Mouse (Mus musculus) lung, postnatal 14 days (tissue): ENCODE data around the gene Tfam.

ENCODE experiments used
- DNase-seq: peaks from one replicate; pipeline ENCODE4 v3.0.0; 2021

The Tfam gene

DNA sequence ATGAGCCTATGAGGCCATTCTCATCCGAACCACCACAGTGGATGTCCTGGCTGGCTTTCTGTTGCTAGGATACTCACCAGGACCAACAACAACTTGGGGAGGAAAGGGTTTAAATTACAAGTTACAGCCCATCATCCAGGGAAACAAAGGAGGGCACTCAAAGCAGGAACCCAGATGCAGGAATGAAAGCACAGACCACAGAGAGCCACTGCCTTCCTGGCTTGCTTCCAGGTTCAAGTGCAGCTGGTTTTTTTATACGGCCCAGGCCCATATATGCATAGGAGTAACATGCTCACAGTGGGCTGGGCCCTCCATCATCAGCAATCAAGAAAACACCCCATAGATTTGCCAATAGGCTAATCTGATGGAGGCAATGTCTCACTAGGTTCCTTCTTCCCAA is 15.4 kb downstream of the Tfam start:
- DNase-seq, result no peak

DNA sequence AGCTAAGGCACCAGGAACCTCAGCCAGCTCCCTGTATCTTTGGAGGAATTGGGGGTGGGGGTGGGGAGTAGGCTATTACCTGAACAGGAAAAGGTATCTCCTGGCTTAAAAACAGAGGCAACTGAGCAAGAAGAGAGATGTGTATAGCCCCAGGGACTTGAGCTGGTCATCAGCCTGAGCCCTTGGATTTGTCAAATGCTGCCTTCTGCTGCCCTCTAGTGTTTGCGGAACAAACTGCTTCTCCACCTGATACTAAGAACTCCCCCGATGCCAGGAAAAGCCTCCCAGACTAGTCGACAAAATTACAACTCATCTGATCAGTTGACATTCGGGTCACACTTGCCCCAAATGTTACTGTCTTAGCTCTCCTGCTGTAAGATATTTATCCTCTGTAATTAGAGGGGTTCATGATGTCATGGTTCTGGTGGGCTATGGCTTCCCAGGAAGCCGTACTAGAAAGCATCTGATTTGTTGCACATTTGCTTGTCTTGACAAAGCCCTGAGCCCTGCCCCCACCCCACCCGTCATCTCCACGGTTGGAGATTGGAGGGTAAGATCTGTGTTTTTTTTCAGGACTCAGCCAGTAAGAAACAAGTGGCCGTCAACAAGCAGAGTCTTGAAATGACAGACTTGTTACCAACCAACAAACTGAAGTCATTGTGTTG is 19.7 kb downstream of the Tfam start:
- DNase-seq, result peak; percentile 85

DNA sequence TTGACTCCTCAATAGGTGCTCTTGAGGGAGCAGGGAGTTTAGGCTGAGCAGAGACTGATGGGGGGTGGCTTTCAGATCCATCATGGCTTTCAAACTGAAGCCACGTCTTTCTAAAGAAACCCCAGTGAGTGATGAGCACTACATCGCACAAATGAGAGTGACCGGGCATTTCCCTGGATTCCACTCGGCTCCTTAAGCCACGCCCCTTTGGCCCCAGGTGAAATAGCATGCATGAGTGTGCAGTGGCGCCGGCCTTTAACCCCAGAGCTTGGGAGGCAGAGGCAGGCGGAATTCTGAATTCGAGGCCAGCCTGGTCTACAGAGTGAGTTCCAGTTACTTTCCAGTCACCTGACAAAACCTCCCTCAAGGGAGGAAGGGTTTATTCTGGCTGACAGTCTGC is 22.1 kb downstream of the Tfam start:
- DNase-seq, result no peak

DNA sequence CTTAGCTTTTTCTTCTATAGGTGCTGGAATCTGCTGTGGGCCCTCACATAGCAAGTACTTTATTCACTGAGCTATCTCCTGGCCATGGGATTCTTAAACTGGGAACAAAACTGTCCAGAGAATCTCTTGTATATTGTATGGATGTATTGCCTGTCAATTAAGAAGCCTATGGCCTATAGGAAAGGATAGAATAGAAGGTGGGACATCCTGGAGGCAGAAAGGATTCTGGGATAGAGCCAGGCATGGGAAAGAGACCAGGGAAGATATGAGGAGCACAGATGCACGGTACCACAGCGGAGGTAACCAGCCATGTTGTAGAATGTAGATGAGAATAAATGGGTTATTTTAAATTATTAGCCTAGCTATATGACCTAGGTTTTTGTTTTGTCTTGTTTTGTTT is 36.6 kb downstream of the Tfam start:
- DNase-seq, result no peak

DNA sequence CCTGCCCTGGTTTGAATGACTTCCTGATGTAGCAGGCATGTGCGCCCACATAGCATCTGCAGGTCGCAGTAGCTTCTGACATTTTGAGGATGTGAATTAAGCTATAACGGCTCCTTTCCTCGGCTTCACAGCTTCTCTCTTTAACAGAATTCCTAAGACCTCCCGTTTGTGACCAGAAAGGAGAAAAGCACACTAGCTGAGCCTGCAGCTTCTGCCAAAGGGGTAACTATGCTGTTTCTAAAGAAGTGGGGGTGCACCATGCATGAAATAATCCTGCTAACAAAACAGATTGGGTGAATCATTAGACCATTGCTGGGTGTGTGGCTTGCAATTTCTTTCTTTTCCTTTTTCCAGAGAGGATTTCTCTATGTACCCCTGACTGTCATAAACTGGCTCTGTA is 37.1 kb downstream of the Tfam start:
- no peak for DNase-seq

DNA sequence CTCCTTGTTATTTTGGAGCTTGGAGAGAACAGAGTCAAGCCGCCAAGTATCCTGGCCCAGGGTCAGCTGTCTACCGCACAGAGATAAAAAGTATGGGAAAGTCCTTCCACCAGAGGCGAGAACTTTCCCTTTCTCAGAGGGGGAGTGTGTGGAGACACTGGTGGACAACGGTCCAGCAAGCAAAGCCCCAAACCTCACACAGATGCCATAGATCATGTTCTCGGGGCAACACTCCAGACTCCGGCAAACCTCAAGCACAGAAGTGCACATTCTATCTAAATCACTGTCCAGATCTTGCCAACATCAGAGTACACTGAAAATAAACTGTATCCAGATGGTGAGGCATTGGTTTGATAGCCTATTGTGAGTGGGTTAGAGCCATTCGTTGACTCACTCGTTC is 39.4 kb downstream of the Tfam start:
- peak; percentile 20 for DNase-seq

DNA sequence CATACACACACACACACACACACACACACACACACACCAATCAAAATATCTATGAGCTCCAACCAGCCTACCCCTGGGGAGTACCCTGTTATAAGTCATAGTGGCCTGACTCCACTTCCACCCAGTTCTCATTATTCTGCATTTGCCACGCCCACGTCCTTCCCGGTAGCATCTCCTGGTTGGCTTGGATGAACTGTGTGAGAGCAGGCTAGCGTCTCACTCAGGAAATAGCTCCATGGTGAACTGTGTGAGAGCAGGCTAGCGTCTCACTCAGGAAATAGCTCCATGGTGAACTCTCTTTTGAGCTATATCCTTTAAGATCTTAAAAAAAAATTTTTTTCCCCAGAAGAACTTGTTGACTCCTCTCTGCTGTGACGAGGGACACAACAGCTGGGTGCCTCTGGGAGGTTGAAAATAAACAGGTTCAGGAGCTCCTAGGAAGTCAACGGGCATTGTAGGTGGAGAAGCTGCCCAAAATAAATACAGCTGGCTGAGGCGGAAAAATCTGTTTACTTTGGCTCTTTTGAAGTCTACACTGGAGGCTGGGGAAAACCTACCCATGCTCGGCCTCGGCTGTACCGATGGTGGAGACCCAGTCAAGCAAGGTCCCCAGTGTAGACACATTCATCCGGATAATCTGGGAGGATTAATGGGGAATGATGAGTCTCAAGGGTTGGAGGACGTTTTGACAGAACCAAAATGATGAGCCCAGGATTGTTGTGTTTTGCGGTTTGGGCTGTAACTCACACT is 40.9 kb downstream of the Tfam start:
- no peak for DNase-seq

DNA sequence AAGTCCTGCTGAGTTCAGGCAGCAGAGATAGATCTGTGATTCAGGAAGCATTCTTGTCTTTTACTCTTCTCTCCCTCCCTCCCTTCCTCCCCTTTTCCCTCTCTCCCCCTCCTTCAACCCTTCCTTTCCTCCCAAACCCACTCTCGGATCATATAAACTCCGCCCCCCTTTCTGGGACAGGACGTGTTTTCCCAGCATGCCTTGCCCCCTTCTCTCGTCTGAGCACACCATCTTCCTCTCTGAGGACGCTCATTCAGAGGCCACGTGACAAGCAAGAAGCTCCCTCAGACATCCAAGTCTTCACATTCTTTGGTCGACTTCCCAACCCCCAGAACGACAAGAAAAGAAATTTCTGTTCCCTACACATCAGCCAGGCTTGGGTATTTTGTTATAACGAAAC is 42.6 kb downstream of the Tfam start:
- peak; percentile 20 for DNase-seq

DNA sequence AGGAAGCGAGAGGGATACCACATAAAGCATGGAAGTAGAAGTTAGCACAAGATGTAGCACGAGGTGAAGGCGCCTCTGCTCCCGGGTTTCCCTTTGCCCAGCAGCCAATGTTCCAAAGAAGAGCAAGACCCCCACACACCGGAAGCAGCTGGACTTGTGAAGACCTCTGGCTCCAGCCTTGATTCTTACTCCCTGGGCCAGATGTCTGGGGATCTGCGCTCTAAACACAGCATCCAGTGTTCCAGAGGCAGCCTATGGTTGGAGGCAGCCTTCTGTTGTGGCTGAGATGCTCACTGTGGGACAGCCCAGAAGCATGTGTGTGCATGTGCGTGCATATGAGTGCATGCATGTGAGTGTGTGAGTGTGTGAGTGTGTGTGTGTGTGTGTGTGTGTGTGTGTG is 43.4 kb downstream of the Tfam start:
- DNase-seq, result no peak

DNA sequence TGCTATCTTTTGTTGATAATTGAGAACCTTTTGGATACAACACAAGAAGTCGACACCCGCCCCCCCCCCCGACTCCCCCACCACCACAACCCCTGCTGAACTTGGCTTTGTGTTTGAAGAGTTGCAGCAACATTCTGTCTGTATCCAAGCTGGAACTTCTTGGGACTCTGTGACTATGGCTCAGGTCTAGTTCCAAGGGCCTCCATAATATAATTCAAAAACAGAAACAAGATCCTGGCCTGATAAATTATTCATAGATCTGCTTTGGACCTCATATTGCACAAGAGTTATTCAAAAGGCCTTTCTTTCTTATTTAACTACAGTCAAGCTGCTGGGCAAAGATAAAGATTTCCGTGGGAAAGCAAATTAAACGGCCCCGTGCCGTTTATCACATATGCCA is 44.8 kb downstream of the Tfam start:
- DNase-seq, result no peak

DNA sequence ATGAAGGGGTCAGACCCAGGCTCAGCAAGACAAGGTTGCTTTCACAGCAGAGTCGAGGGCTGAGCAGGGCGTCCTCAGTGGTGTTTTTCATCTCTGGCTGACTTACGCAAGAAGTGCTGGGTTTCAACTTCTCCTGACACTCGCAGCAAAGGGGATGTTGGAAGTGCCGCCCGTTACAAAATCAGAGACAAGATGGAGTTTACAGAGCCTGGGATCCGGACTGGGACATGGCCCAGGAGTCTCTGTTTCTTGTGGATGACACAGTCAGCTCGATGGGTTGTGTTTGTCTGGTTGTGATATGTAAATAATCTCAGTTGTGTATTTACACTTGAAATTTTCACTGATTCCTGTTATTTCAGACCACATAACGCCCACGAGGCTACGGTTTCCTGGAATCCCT is 45.2 kb downstream of the Tfam start:
- peak; percentile 46 for DNase-seq

DNA sequence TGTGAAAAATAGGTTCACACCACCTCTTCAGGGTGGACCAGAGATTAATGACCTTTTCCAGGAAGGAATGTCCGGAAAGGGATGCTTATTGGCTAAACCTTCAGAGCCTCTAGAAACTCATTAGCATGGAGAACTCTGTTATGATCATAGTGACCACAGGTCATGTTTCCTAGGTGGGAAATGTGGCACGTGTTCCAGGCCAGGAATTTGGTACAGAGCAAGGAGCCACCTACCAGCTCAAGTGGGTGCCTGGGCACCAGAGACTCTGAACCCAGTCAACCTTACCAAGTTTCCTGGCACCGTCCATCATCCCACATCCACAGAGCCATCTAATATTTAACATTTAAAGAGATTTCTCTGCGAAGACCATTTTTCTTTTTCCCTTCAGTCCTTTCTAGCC is 49.4 kb downstream of the Tfam start:
- no peak for DNase-seq

DNA sequence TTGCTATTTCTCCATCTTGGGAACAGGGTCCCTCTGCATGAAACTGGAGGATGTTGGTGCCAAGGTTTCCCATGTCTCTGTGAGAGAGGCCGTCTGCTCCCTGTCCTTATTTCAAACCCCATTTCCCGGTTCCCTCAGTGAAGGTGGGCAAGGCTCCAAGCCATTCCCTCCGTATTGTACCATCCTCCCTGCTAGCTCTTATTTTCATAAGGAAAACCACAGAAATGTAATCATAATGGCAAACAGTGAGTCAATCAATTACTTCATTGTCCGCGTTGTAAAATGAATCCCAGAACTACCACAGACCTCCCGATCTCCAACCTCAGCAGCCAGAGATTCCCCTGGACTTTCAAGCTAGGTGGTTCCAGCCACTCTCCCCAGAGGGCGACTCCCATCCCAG is 53.0 kb downstream of the Tfam start:
- DNase-seq, result no peak

DNA sequence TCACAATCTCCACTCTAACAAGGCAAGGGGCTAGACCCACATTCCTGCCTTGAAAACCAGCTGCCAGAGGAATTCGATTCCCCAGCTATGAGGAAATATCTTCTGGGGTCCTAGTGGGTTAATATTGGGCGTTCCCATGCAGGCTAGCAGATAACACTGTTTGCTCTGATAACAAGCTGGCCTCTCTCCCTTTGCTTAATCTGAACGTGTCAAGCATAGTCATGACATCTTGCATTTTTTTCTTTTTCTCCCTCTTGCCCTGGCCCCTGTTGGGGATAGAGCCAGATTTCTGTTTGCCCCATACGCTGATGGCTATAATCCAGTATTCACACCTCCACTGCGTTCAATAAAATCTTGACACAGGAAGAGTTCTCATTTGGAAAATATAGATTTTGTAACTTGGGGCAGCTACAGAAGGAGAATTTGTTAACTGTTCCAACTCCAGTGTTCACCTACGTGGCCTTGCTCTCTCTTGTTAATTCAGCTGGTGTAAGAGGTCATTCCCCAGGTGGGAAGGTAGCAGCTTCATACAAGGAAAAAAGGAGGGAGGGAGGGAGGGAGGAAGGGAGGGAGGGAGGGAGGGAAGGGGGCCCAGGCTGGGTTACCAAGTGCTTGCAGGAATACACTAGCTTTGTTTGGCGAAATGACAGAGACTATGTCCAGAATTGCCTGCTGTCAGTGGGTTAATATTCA is 54.6 kb downstream of the Tfam start:
- DNase-seq, result no peak

DNA sequence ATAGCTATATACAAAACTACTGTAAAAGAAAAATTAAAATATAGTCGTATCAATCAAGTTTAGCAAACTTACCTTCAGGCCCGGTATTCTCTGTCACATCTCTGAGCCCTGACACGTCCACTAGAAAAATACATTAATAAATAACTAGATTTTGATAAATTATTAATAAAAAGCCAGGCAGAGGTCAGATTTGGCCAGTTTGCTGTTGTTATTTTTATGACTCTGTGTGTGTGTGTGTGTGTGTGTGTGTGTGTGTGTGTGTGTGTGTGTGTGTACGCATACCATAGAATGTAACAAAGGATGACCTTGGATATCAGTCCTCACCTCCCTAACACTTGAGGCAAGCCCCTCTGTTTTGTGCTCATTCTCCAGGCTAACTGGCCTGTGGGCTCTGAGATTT is 56.1 kb downstream of the Tfam start:
- no peak for DNase-seq

DNA sequence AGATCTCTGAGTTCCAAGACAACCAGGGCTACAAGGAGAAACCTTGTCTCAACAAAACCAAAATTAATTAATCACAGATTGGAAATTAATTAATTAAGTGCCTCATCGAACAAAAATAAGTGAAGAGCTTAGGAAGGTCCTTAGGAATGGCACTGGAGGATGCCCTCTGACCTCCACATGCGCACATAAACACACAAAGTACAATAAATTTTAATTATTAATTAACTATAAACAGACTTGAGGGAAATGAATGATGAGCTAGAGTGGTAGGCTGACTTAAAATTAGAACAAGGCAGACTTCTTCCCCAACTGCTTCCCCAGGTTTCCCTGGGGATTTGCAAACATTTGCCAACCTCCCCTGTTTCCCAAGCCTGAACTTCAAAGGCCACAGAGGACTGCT is 57.0 kb downstream of the Tfam start:
- no peak for DNase-seq

DNA sequence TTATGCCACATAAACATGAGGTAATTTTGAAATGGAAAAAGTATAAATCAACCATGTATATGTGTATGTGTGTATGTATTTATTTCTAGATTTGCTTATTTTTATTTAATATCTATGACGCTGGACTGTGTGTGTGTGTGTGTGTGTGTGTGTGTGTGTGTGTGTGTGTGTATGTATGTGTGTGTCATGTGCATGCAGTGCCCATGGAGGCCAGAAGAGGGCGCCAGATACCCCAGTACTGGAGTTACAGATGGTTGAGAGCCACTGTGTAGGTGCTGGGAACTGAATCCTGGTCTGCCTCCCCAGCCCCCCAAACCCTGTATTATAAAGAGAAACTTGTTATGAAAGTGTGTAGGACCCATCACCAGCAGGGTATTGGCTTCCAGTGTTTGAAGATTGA is 58.0 kb downstream of the Tfam start:
- no peak for DNase-seq

DNA sequence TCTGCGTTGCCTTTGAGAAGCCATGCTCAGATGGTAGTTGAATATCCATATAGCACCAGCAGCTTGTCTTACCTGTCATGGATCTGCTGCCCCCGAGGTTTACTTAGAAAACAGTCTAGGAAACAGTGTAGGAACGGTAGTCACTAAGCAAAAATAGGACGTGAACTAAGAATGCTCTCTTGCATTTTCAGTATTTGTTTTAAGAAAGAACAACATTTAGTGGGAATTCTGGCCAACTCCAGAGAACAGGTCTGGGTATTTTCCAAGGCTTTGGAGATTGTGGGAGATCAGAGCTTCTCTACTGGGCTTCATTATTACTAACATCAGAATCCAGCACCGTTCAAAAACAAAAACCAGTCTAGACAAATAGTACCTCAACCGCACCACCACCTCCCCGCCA is 60.9 kb downstream of the Tfam start:
- no peak for DNase-seq

DNA sequence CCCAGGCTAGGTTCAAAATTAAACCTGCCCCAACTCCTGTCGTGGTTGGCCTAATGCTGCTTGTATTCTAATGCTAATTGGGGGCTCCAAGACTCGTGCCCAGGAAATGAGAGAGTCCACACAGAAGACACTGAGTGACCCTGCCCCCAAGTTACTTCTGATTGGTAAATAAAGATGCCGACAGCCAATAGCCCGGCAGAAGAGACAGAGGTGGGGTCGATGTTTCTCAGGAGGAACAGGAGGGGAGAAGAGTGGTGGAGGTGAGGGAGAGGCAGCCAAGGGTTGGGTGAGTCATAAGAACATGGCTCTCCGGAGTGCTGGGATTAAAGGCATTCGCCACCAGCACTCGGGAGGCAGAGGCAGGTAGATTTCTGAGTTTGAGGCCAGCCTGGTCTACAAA is 61.7 kb downstream of the Tfam start:
- DNase-seq, result no peak
